Mouse (Mus musculus) gastrocnemius, adult 2 months (tissue): ENCODE results near the gene Caps2. TPM values are rescaled to one million over a fixed set of nuclear protein-coding genes. Genes with fewer than 3 reads are reported as not detected.
"Not testable (repeated sequence)": the region's sequence is repeated elsewhere in the genome, so short reads cannot be mapped to it uniquely, and the experiment has no call there.

ENCODE experiments used
- DNase-seq: peaks from one replicate; pipeline ENCODE4 v3.0.0; 2022
- H3K27ac ChIP-seq: fragments of 200-600 bp; 2 replicates; pipeline ENCODE4 v1.8.1; 2022; ENCODE audit warnings: mild to moderate bottlenecking
- H3K4me3 ChIP-seq: fragments of 200-600 bp; 2 replicates; pipeline ENCODE4 v1.8.1; 2022; ENCODE audit warnings: mild to moderate bottlenecking, moderate library complexity
- CTCF ChIP-seq: fragments of 200-600 bp; IDR thresholded peaks from 2 replicates; pipeline ENCODE4 v1.8.1; 2022; ENCODE audit warnings: antibody characterized with exemption, mild to moderate bottlenecking, moderate library complexity
- intact Hi-C: fragments of 180-260 bp; cut with DNase I; formaldehyde crosslinking; loops from one replicate; pipeline ENCODE4 v1.15.1; 2025
- long read RNA-seq, 2 experiments: library from polyadenylated mRNA; stranded (forward); transcript quantifications; one replicate each; pipeline ENCODE4 v2.0.0; 2021
- total RNA-seq, 2 experiments: library from RNA; stranded (reverse); gene quantifications; 2 replicates each; pipeline ENCODE4 v1.2.3; 2021

Gene Caps2
- not detected for total RNA-seq
- long read RNA-seq, experiment 1 = 0 reads
- long read RNA-seq, experiment 2 = 0 reads

GRCm38 (mm10) chr10:112163168-112163766 lies at the start of gene Caps2:
TSS of gene Caps2 (plus strand) at chr10:112163621.
- DNase-seq = no peak
- no peak for TF ChIP-seq CTCF
- intact Hi-C loops = loop anchor here (5.0 kb wide), 1 partner anchor 106 kb away; no protein-coding TSS in a partner anchor
- no peak within 1 kb of the TSS for H3K27ac ChIP-seq
- H3K4me3 ChIP-seq = no peak within 1 kb of the TSS

GRCm38 (mm10) chr10:112125090-112125489 lies 38.3 kb upstream of the Caps2 start:
- intact Hi-C loops, H3K4me3 ChIP-seq, DNase-seq, H3K27ac ChIP-seq: not testable (repeated sequence)

- DNase-seq = not testable (repeated sequence)
These were observed 35.7 kb upstream of the Caps2 start for GRCm38 (mm10) chr10:112127682-112128230.

GRCm38 (mm10) chr10:112132194-112132593 lies 31.2 kb upstream of the Caps2 start:
- no peak for TF ChIP-seq CTCF
- H3K27ac ChIP-seq = no peak overlapping the region
- DNase-seq = no peak
- H3K4me3 ChIP-seq = no peak overlapping the region
- intact Hi-C loops = no loop called here

More at GRCm38 (mm10) chr10:112127682-112128230, 35.7 kb upstream of the Caps2 start:
- H3K4me3 ChIP-seq, H3K27ac ChIP-seq, intact Hi-C loops: not testable (repeated sequence)

GRCm38 (mm10) chr10:112138050-112138870 lies 25.2 kb upstream of the Caps2 start:
- H3K27ac ChIP-seq = no peak overlapping the region
- intact Hi-C loops = loop anchor here (5.0 kb wide), 1 partner anchor 56 kb away; the partner anchor contains the start of gene Glipr1l2
- DNase-seq = peak; percentile 19
- H3K4me3 ChIP-seq = peak overlapping the region; percentile 46
- TF ChIP-seq CTCF = peak; percentile 39

- no peak overlapping the region for H3K27ac ChIP-seq
- H3K4me3 ChIP-seq = peak overlapping the region; percentile 46
- DNase-seq = no peak
- no peak for TF ChIP-seq CTCF
- intact Hi-C loops = loop anchor here (5.0 kb wide), 1 partner anchor 57 kb away; the partner anchor contains the start of gene Glipr1l2
These were observed 24.5 kb upstream of the Caps2 start for GRCm38 (mm10) chr10:112138871-112139430.

- intact Hi-C loops = loop anchor here (5.0 kb wide), 1 partner anchor 58 kb away; the partner anchor contains the start of gene Glipr1l2
- no peak for TF ChIP-seq CTCF
- Histone ChIP-seq H3K27ac (no peak overlapping the region), H3K4me3 (no peak overlapping the region)
- DNase-seq = no peak
These were observed 23.6 kb upstream of the Caps2 start for GRCm38 (mm10) chr10:112139834-112140233.

GRCm38 (mm10) chr10:112159882-112160560 lies 3.4 kb upstream of the Caps2 start, which contains the start of gene Glipr1l3:
TSS of gene Glipr1l3 (minus strand) at chr10:112160327.
- peak; percentile 51 for TF ChIP-seq CTCF
- H3K27ac ChIP-seq, H3K4me3 ChIP-seq: not testable (repeated sequence)
- intact Hi-C loops = loop anchor here (5.0 kb wide), 1 partner anchor 103 kb away; no protein-coding TSS in a partner anchor
- DNase-seq = peak; percentile 32

GRCm38 (mm10) chr10:112177027-112177426 lies 13.6 kb downstream of the Caps2 start:
- intact Hi-C loops, H3K4me3 ChIP-seq, H3K27ac ChIP-seq, DNase-seq: not testable (repeated sequence)

GRCm38 (mm10) chr10:112193919-112194318 lies 30.5 kb downstream of the Caps2 start:
- intact Hi-C loops, H3K4me3 ChIP-seq, DNase-seq, H3K27ac ChIP-seq: not testable (repeated sequence)

GRCm38 (mm10) chr10:112203463-112203862 lies 40.0 kb downstream of the Caps2 start:
- no peak overlapping the region for H3K27ac ChIP-seq
- TF ChIP-seq CTCF = peak; percentile 36
- no peak overlapping the region for H3K4me3 ChIP-seq
- DNase-seq = peak; percentile 14
- intact Hi-C loops = no loop called here

- intact Hi-C loops = no loop called here
- Histone ChIP-seq H3K4me3 (no peak overlapping the region), H3K27ac (no peak overlapping the region)
- TF ChIP-seq CTCF = no peak
- DNase-seq = no peak
These were observed 63.7 kb downstream of the Caps2 start for GRCm38 (mm10) chr10:112227073-112227472.

GRCm38 (mm10) chr10:112229091-112229843 lies 65.8 kb downstream of the Caps2 start:
- intact Hi-C loops, H3K27ac ChIP-seq, DNase-seq, H3K4me3 ChIP-seq: not testable (repeated sequence)

- H3K4me3 ChIP-seq, DNase-seq, H3K27ac ChIP-seq, intact Hi-C loops: not testable (repeated sequence)
These were observed 69.3 kb downstream of the Caps2 start for GRCm38 (mm10) chr10:112232733-112233132.

GRCm38 (mm10) chr10:112235396-112235940 lies 72.0 kb downstream of the Caps2 start:
- H3K4me3 ChIP-seq, H3K27ac ChIP-seq, DNase-seq, intact Hi-C loops: not testable (repeated sequence)
